Mouse (Mus musculus) limb, embryonic 12.5 days (tissue): Measurements from ENCODE around the gene Syt13. TPM values are rescaled to one million over a fixed set of nuclear protein-coding genes. Genes with fewer than 3 reads are reported as not detected.

Source experiments
- ATAC-seq: fragments of 200-750 bp; cut with Nextera tagmentation; 2 replicates; pipeline ENCODE4 v1.8.0; 2017; ENCODE audit warnings: low read depth, moderate TSS enrichment; ENCODE audit not compliant: insufficient number of reproducible peaks, insufficient read depth, low FRiP score, low TSS enrichment
- H3K27ac ChIP-seq: fragments of 300-500 bp; sonication (generic); 2 replicates; pipeline ENCODE4 v1.5.1; 2016; ENCODE audit warnings: mild to moderate bottlenecking, moderate library complexity
- H3K27me3 ChIP-seq: fragments of 300-500 bp; sonication (generic); 2 replicates; pipeline ENCODE4 v1.6.1; 2016; ENCODE audit warnings: mild to moderate bottlenecking, moderate library complexity
- H3K36me3 ChIP-seq: fragments of 300-500 bp; sonication (generic); 2 replicates; pipeline ENCODE4 v1.6.1; 2016; ENCODE audit warnings: mild to moderate bottlenecking, moderate library complexity
- H3K4me1 ChIP-seq: fragments of 300-500 bp; sonication (generic); replicated peaks from 2 replicates; pipeline ENCODE4 v1.6.1; 2016
- H3K4me2 ChIP-seq: fragments of 300-500 bp; sonication (generic); 2 replicates; pipeline ENCODE4 v1.6.1; 2016; ENCODE audit warnings: mild to moderate bottlenecking, moderate library complexity
- H3K4me3 ChIP-seq: fragments of 300-500 bp; sonication (generic); replicated peaks from 2 replicates; pipeline ENCODE4 v1.5.1; 2016; ENCODE audit warnings: mild to moderate bottlenecking
- H3K9ac ChIP-seq: fragments of 300-500 bp; sonication (generic); replicated peaks from 2 replicates; pipeline ENCODE4 v1.6.1; 2016; ENCODE audit warnings: mild to moderate bottlenecking, moderate library complexity
- H3K9me3 ChIP-seq: fragments of 300-500 bp; sonication (generic); 2 replicates; pipeline ENCODE4 v1.6.1; 2016; ENCODE audit warnings: mild to moderate bottlenecking, moderate library complexity
- WGBS: fragments of 180-500 bp; shearing (Covaris S2); methylation state at CpG from one replicate; pipeline ENCODE4 v1.1.7; 2016; 5-methylcytosine and 5-hydroxymethylcytosine counted together
- polyA plus RNA-seq: library from polyadenylated mRNA; unstranded; fragments of >200 nt; fragmentation: Nextera tagmentation; extraction: Ambion mirVana; gene quantifications from 2 replicates; pipeline ENCODE4 v1.2.1, GENCODE M21; 2016

Syt13 gene
- polyA plus RNA-seq, 1 experiment from 2014 or later: 5.4 TPM

GRCm38 (mm10) chr2:92886862-92887261 is 28.0 kb upstream of the Syt13 start:
- Histone ChIP-seq H3K27ac (no peak overlapping the region), H3K4me1 (peaks cover 39% of the 10 kb centered on the region), H3K27me3 (0 out of 2 replicates have a peak, but pooled peaks cover 3% of the 10 kb centered on the region), H3K36me3 (no peaks in the 10 kb centered on the region), H3K9me3 (no peaks in the 10 kb centered on the region), H3K4me3 (no peak overlapping the region), H3K4me2 (no peak overlapping the region), H3K9ac (no peak overlapping the region)
- no peak for ATAC-seq
- 77% methylated on average over 3 of the region's 3 CpGs for WGBS

GRCm38 (mm10) chr2:92892524-92892923 is 22.4 kb upstream of the Syt13 start:
- Histone ChIP-seq H3K9me3 (no peaks in the 10 kb centered on the region), H3K9ac (no peak overlapping the region), H3K36me3 (no peaks in the 10 kb centered on the region), H3K4me2 (no peak overlapping the region), H3K4me3 (no peak overlapping the region), H3K4me1 (peaks cover 34% of the 10 kb centered on the region), H3K27me3 (peaks cover 5% of the 10 kb centered on the region; the same call in 1 of the 2 replicates), H3K27ac (peak overlapping the region; percentile 59; the same call in 1 of the 2 replicates)
- ATAC-seq: no peak
- WGBS: 85% methylated on average over 4 of the region's 4 CpGs

- no peak overlapping the region for H3K9ac ChIP-seq
- H3K36me3 ChIP-seq: no peaks in the 10 kb centered on the region
- no peak for ATAC-seq
- peaks cover 12% of the 10 kb centered on the region for H3K4me1 ChIP-seq
- WGBS: 78% methylated on average over 13 of the region's 13 CpGs
- 0 out of 2 replicates have a peak, but pooled peaks cover 5% of the 10 kb centered on the region for H3K9me3 ChIP-seq
- no peak overlapping the region for H3K4me2 ChIP-seq
- peaks cover 55% of the 10 kb centered on the region for H3K27me3 ChIP-seq
- no peak overlapping the region for H3K27ac ChIP-seq
- H3K4me3 ChIP-seq: no peak overlapping the region
Measured at GRCm38 (mm10) chr2:92903650-92904049, 11.2 kb upstream of the Syt13 start.

GRCm38 (mm10) chr2:92904307-92904859 is 10.5 kb upstream of the Syt13 start:
- Histone ChIP-seq H3K4me1 (peaks cover 12% of the 10 kb centered on the region), H3K4me2 (no peak overlapping the region), H3K9me3 (0 out of 2 replicates have a peak, but pooled peaks cover 5% of the 10 kb centered on the region), H3K9ac (no peak overlapping the region), H3K4me3 (no peak overlapping the region), H3K27me3 (peaks cover 50% of the 10 kb centered on the region), H3K36me3 (no peaks in the 10 kb centered on the region), H3K27ac (no peak overlapping the region)
- 29% methylated on average over 8 of the region's 8 CpGs for WGBS
- ATAC-seq: no peak

GRCm38 (mm10) chr2:92910371-92910770 is 4.5 kb upstream of the Syt13 start:
- H3K9me3 ChIP-seq: 0 out of 2 replicates have a peak, but pooled peaks cover 5% of the 10 kb centered on the region
- no peak overlapping the region for H3K9ac ChIP-seq
- H3K4me3 ChIP-seq: no peak overlapping the region
- no peaks in the 10 kb centered on the region for H3K36me3 ChIP-seq
- peaks cover 14% of the 10 kb centered on the region for H3K4me1 ChIP-seq
- no peak overlapping the region for H3K27ac ChIP-seq
- no peak for ATAC-seq
- H3K4me2 ChIP-seq: no peak overlapping the region
- 90% methylated on average over 4 of the region's 4 CpGs for WGBS
- H3K27me3 ChIP-seq: peaks cover 49% of the 10 kb centered on the region

GRCm38 (mm10) chr2:92912312-92912711 is 2.6 kb upstream of the Syt13 start:
- peaks cover 56% of the 10 kb centered on the region for H3K27me3 ChIP-seq
- ATAC-seq: no peak
- 0 out of 2 replicates have a peak, but pooled peaks cover 5% of the 10 kb centered on the region for H3K9me3 ChIP-seq

GRCm38 (mm10) chr2:92913295-92913694 is 1.6 kb upstream of the Syt13 start:
- Histone ChIP-seq H3K4me1 (peaks cover 42% of the 10 kb centered on the region), H3K4me2 (no peak overlapping the region), H3K27ac (no peak overlapping the region), H3K4me3 (no peak overlapping the region), H3K9ac (no peak overlapping the region; the same call in 1 of the 2 replicates), H3K9me3 (no peaks in the 10 kb centered on the region), H3K27me3 (peaks cover 58% of the 10 kb centered on the region), H3K36me3 (no peaks in the 10 kb centered on the region)
- ATAC-seq: no peak
- 17% methylated on average over 9 of the region's 9 CpGs for WGBS

More at GRCm38 (mm10) chr2:92912312-92912711, 2.6 kb upstream of the Syt13 start:
- Histone ChIP-seq H3K4me3 (no peak overlapping the region), H3K9ac (no peak overlapping the region), H3K4me2 (no peak overlapping the region), H3K36me3 (no peaks in the 10 kb centered on the region), H3K27ac (no peak overlapping the region), H3K4me1 (peaks cover 32% of the 10 kb centered on the region)

- Histone ChIP-seq H3K4me2 (peak overlapping the region; percentile 88), H3K27ac (no peak overlapping the region), H3K4me1 (peaks cover 48% of the 10 kb centered on the region), H3K36me3 (no peaks in the 10 kb centered on the region), H3K9me3 (0 out of 2 replicates have a peak, but pooled peaks cover 6% of the 10 kb centered on the region), H3K27me3 (peaks cover 55% of the 10 kb centered on the region), H3K9ac (no peak overlapping the region), H3K4me3 (peak overlapping the region; percentile 45)
- 9% methylated on average over 9 of the region's 10 CpGs for WGBS
- ATAC-seq: no peak
Measured at GRCm38 (mm10) chr2:92915659-92916631, 1.0 kb downstream of the Syt13 start.

- H3K27me3 ChIP-seq: peaks cover 61% of the 10 kb centered on the region
- H3K9me3 ChIP-seq: 0 out of 2 replicates have a peak, but pooled peaks cover 6% of the 10 kb centered on the region
- ATAC-seq: no peak
- H3K4me1 ChIP-seq: peaks cover 48% of the 10 kb centered on the region
- 28% methylated on average over 7 of the region's 7 CpGs for WGBS
- H3K27ac ChIP-seq: no peak overlapping the region
- no peaks in the 10 kb centered on the region for H3K36me3 ChIP-seq
- no peak overlapping the region for H3K9ac ChIP-seq
- peak overlapping the region; percentile 28; the same call in 1 of the 2 replicates for H3K4me2 ChIP-seq
- H3K4me3 ChIP-seq: no peak overlapping the region
Measured at GRCm38 (mm10) chr2:92917405-92918142, 2.7 kb downstream of the Syt13 start.

GRCm38 (mm10) chr2:92920709-92921108 is 5.8 kb downstream of the Syt13 start:
- ATAC-seq: no peak

More at GRCm38 (mm10) chr2:92920709-92921108, 5.8 kb downstream of the Syt13 start:
- WGBS: 84% methylated on average over 4 of the region's 4 CpGs
- Histone ChIP-seq H3K36me3 (no peaks in the 10 kb centered on the region), H3K27ac (no peak overlapping the region), H3K9ac (no peak overlapping the region), H3K4me3 (no peak overlapping the region), H3K4me2 (no peak overlapping the region), H3K27me3 (peaks cover 31% of the 10 kb centered on the region), H3K4me1 (peaks cover 36% of the 10 kb centered on the region), H3K9me3 (0 out of 2 replicates have a peak, but pooled peaks cover 6% of the 10 kb centered on the region)
